Mouse (Mus musculus) intestine, embryonic 15.5 days (tissue): ENCODE results near the gene N4bp1. TPM values are rescaled to one million over a fixed set of nuclear protein-coding genes. Genes with fewer than 3 reads are reported as not detected.

ENCODE experiments used
- ATAC-seq: fragments of 200-750 bp; cut with Nextera tagmentation; 2 replicates; pipeline ENCODE4 v1.8.0; 2017; ENCODE audit warnings: moderate TSS enrichment, moderate library complexity
- H3K27ac ChIP-seq: fragments of 300-500 bp; sonication (generic); 2 replicates; pipeline ENCODE4 v1.5.1; 2015; ENCODE audit warnings: mild to moderate bottlenecking, inconsistent platforms
- H3K27me3 ChIP-seq: fragments of 300-500 bp; sonication (generic); replicated peaks from 2 replicates; pipeline ENCODE4 v1.6.1; 2015; ENCODE audit warnings: inconsistent platforms
- H3K36me3 ChIP-seq: fragments of 300-500 bp; sonication (generic); 2 replicates; pipeline ENCODE4 v1.6.1; 2015; ENCODE audit warnings: inconsistent platforms
- H3K4me1 ChIP-seq: fragments of 300-500 bp; sonication (generic); replicated peaks from 2 replicates; pipeline ENCODE4 v1.6.1; 2015; ENCODE audit warnings: inconsistent platforms
- H3K4me2 ChIP-seq: fragments of 300-500 bp; sonication (generic); replicated peaks from 2 replicates; pipeline ENCODE4 v1.6.1; 2015; ENCODE audit warnings: mild to moderate bottlenecking, inconsistent platforms
- H3K4me3 ChIP-seq: fragments of 300-500 bp; sonication (generic); replicated peaks from 2 replicates; pipeline ENCODE4 v1.5.1; 2015; ENCODE audit warnings: inconsistent platforms
- H3K9ac ChIP-seq: fragments of 300-500 bp; sonication (generic); 2 replicates; pipeline ENCODE4 v1.6.1; 2015; ENCODE audit warnings: inconsistent platforms
- H3K9me3 ChIP-seq: fragments of 300-500 bp; sonication (generic); 2 replicates; pipeline ENCODE4 v1.6.1; 2016; ENCODE audit warnings: inconsistent platforms
- WGBS: fragments of 180-500 bp; shearing (Covaris S2); methylation state at CpG from one replicate; pipeline ENCODE4 v1.1.7; 2015; 5-methylcytosine and 5-hydroxymethylcytosine counted together
- polyA plus RNA-seq: library from polyadenylated mRNA; unstranded; fragments of >200 nt; fragmentation: Nextera tagmentation; extraction: Ambion mirVana; gene quantifications from 2 replicates; pipeline ENCODE4 v1.2.1, GENCODE M21; 2015

The N4bp1 gene
- polyA plus RNA-seq = 8.1 and 8.5 TPM in 2 replicates

GRCm38 (mm10) chr8:86884489-86885463, at the start of gene N4bp1:
Gene N4bp1 (minus strand): TSS chr8:86885258.
- H3K4me1 ChIP-seq = peaks cover 20% of the 10 kb centered on the region
- no peaks in the 10 kb centered on the region for H3K9me3 ChIP-seq
- peak within 1 kb of the TSS; percentile 88 for H3K9ac ChIP-seq
- peak within 1 kb of the TSS; percentile 82 for H3K4me2 ChIP-seq
- H3K4me3 ChIP-seq = peak within 1 kb of the TSS; percentile 99
- H3K27me3 ChIP-seq = no peaks in the 10 kb centered on the region
- WGBS = under 1% methylated on average over 103 of the region's 119 CpGs
- H3K36me3 ChIP-seq = no peaks in the 10 kb centered on the region
- ATAC-seq = peak; percentile 89
- H3K27ac ChIP-seq = peak within 1 kb of the TSS; percentile 93

DNA sequence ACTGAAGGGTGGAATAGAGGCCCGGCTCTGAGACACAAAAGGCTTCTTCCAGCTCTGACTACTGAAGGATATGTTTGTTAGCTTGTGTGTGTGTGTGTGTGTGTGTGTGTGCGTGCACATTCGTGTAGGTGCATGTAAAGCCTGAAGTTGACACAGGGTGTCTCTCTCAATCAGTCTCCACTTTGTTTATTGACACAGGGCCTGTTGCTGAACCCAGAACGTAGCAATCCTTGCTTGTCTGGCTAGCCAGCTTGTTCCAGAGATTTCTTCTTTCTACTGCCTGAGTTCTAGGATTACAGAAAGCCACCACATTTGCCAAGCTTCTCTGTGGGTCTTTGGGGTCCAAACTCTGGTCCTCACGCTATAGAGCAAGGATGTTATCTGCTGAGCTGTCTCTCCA, 49.8 kb upstream of the N4bp1 start:
- Histone ChIP-seq H3K9me3 (no peaks in the 10 kb centered on the region), H3K4me2 (no peak overlapping the region), H3K27me3 (no peaks in the 10 kb centered on the region), H3K36me3 (no peaks in the 10 kb centered on the region), H3K4me3 (no peak overlapping the region), H3K9ac (no peak overlapping the region), H3K27ac (no peak overlapping the region), H3K4me1 (no peaks in the 10 kb centered on the region)
- ATAC-seq = no peak
- 59% methylated on average over 5 of the region's 5 CpGs for WGBS

GRCm38 (mm10) chr8:86934393-86934792, 49.3 kb upstream of the N4bp1 start:
- Histone ChIP-seq H3K27me3 (no peaks in the 10 kb centered on the region), H3K27ac (no peak overlapping the region), H3K9ac (no peak overlapping the region), H3K9me3 (no peaks in the 10 kb centered on the region), H3K4me1 (no peaks in the 10 kb centered on the region), H3K4me2 (no peak overlapping the region), H3K36me3 (no peaks in the 10 kb centered on the region), H3K4me3 (no peak overlapping the region)
- WGBS = 41% methylated on average over 13 of the region's 13 CpGs
- ATAC-seq = no peak

DNA sequence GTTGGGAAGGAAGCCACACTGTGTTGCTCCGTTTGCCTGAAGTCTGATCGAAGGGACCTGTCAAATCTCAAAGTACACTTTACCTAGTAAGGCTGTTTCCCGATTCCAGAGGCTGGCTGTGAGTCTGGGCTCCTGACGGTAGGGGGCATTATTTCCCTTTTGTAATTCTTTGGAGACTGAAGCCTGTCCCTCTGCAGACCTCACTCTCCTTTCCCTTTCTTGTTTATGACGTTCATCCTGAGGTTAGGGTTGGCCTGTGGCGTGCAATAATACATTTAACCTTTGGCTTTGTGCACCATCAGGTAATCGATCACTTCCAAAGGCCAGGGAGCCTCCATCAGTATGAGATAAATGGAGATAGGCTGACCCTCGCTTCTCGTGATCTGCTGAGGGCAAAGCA, 48.8 kb upstream of the N4bp1 start:
- 5% methylated on average over 9 of the region's 9 CpGs for WGBS
- no peak overlapping the region for H3K9ac ChIP-seq
- H3K4me2 ChIP-seq = peak overlapping the region; percentile 34; the same call in 1 of the 2 replicates
- H3K9me3 ChIP-seq = no peaks in the 10 kb centered on the region
- H3K36me3 ChIP-seq = no peaks in the 10 kb centered on the region
- no peak overlapping the region for H3K27ac ChIP-seq
- no peaks in the 10 kb centered on the region for H3K4me1 ChIP-seq
- H3K27me3 ChIP-seq = no peaks in the 10 kb centered on the region
- ATAC-seq = peak; percentile 76
- no peak overlapping the region for H3K4me3 ChIP-seq

- 58% methylated on average over 8 of the region's 8 CpGs for WGBS
- no peak overlapping the region for H3K4me2 ChIP-seq
- no peak for ATAC-seq
- H3K4me3 ChIP-seq = no peak overlapping the region
- no peak overlapping the region for H3K9ac ChIP-seq
- no peak overlapping the region for H3K27ac ChIP-seq
- no peaks in the 10 kb centered on the region for H3K36me3 ChIP-seq
- no peaks in the 10 kb centered on the region; the same call in 1 of the 2 replicates for H3K27me3 ChIP-seq
- H3K9me3 ChIP-seq = no peaks in the 10 kb centered on the region
- H3K4me1 ChIP-seq = peaks cover 2% of the 10 kb centered on the region; the same call in 1 of the 2 replicates
Measured at GRCm38 (mm10) chr8:86926237-86926636, 41.2 kb upstream of the N4bp1 start.

DNA sequence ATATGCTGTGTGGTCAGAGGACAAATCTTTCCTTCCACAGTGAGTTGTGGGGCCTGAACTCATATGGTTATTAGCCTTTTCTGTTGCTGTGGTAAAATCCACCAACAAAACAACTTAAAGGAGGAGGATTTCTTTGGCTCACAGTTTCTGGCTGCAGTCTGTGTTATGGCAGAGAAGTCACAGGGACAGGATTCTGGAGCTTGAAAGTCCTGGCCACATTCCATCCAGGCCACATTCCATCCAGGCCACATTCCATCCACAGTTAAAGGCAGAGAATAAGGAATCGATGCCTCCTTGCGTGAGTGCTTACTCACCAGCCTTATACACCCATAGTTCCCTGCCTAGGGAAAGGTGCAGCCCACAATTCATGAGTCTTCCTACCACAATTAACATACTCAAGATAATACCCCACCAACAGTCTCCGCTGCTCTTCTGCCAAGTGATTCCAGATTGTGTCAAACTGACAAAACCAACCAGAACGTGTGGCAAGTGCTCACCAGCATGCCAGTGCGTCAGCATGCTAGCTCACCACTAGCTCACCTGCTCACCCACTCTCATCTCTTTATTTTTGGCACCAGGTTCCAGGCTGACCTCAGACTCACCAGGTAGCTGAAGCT, 38.3 kb upstream of the N4bp1 start:
- Histone ChIP-seq H3K4me2 (no peak overlapping the region), H3K36me3 (no peaks in the 10 kb centered on the region), H3K9ac (no peak overlapping the region), H3K4me3 (no peak overlapping the region), H3K9me3 (no peaks in the 10 kb centered on the region), H3K27me3 (peaks cover 2% of the 10 kb centered on the region; the same call in 1 of the 2 replicates), H3K4me1 (peaks cover 11% of the 10 kb centered on the region), H3K27ac (no peak overlapping the region)
- WGBS = 70% methylated on average over 5 of the region's 5 CpGs
- ATAC-seq = no peak

DNA sequence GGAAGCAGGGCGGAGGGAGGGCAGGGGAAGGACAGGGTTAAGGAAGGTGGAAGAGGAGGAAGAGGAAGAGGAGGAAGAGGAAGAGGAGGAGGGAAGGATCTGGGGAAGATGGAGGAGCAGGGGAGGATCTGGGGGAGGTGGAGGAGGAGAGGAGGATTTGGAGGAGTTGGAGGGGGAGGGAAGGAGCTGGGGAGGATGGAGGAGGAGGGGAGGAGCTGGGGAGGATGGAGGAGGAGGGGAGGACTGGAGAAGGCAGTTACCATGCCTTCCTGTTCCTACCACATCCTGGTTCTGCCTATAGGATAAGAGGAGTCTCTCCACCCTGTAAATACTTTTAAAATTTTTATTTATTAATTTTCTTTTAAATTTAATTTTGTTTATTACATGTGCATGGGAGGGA, 37.6 kb upstream of the N4bp1 start:
- H3K36me3 ChIP-seq = no peaks in the 10 kb centered on the region
- H3K4me1 ChIP-seq = peaks cover 11% of the 10 kb centered on the region
- no peak overlapping the region for H3K27ac ChIP-seq
- no peak overlapping the region for H3K9ac ChIP-seq
- peaks cover 2% of the 10 kb centered on the region; the same call in 1 of the 2 replicates for H3K27me3 ChIP-seq
- no peaks in the 10 kb centered on the region for H3K9me3 ChIP-seq
- WGBS = 77% methylated on average over 1 of the region's 1 CpGs
- no peak for ATAC-seq
- H3K4me3 ChIP-seq = no peak overlapping the region
- no peak overlapping the region for H3K4me2 ChIP-seq

DNA sequence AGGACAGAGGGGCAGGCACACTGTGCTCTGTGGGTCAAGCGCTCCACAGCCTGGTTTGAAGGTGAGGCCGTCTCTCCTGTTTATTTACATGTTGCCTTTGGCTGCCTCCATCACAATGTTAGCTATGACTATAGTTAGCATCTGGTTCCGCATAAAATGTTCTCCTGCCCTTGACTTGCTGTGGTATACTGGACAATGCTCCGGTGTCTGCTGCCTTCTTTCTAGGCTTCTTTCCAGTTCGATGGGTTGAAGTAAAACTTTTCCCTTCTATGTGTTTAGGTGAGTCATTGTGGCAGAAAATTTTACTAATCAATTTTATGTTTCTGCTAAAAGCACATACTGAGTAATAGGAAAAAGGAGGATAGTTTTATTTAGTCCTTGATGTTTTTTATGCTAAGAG, 37.1 kb upstream of the N4bp1 start:
- WGBS = 71% methylated on average over 5 of the region's 5 CpGs

GRCm38 (mm10) chr8:86920996-86921395, 35.9 kb upstream of the N4bp1 start:
- ATAC-seq = no peak
- Histone ChIP-seq H3K4me2 (no peak overlapping the region), H3K27ac (no peak overlapping the region), H3K4me3 (no peak overlapping the region), H3K36me3 (no peaks in the 10 kb centered on the region), H3K4me1 (peaks cover 11% of the 10 kb centered on the region), H3K9ac (no peak overlapping the region), H3K9me3 (no peaks in the 10 kb centered on the region), H3K27me3 (0 out of 2 replicates have a peak, but pooled peaks cover 2% of the 10 kb centered on the region)
- 38% methylated on average over 5 of the region's 5 CpGs for WGBS

More for the DNA sequence above, 37.1 kb upstream of the N4bp1 start:
- Histone ChIP-seq H3K4me3 (no peak overlapping the region), H3K36me3 (no peaks in the 10 kb centered on the region), H3K9ac (no peak overlapping the region), H3K4me2 (no peak overlapping the region), H3K27me3 (peaks cover 2% of the 10 kb centered on the region; the same call in 1 of the 2 replicates), H3K27ac (no peak overlapping the region), H3K4me1 (peaks cover 11% of the 10 kb centered on the region), H3K9me3 (no peaks in the 10 kb centered on the region)
- ATAC-seq = no peak

DNA sequence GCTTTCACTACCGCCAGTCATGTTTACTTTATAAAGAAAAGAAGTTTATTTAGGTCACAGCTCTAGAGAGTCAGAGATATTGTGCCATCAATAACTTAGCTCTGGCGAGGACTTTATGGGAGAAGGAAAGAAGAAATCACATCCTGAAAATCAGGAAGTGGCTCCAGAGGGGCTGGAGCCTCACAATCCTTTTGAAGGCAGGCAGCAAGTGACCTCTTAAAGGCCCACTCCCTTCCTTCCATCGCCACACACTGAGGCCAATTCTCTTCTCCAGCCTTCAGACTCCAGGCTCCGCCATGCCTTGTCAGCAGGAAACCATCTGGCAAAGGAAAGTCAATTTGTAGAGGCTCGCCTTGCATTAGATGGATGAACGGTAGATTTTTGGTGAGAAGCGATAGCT, 35.4 kb upstream of the N4bp1 start:
- no peak overlapping the region for H3K27ac ChIP-seq
- peaks cover 11% of the 10 kb centered on the region for H3K4me1 ChIP-seq
- H3K27me3 ChIP-seq = 0 out of 2 replicates have a peak, but pooled peaks cover 2% of the 10 kb centered on the region
- H3K4me2 ChIP-seq = no peak overlapping the region
- H3K4me3 ChIP-seq = no peak overlapping the region
- ATAC-seq = peak; percentile 16; the same call in 1 of the 2 replicates
- no peak overlapping the region for H3K9ac ChIP-seq
- no peaks in the 10 kb centered on the region for H3K36me3 ChIP-seq
- WGBS = 20% methylated on average over 7 of the region's 7 CpGs
- no peaks in the 10 kb centered on the region for H3K9me3 ChIP-seq

DNA sequence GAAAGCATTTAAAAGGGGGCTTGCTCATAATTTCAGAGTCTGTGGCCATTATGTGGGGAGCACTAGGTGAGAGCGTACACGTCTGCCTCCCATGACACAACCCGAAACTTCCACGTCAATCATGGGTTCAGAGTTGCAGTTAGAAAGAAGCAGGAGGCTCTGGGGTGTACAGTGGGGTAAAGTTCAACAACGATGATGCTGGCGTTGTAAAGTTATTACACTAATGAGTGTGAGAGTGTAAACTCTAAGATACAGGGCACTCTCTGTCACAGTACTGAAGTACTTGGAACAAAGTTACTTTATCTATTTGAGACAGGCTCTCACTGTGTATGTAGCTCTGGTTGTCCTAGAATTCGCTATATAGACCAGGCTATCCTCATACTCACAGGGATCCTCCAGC, 35.0 kb upstream of the N4bp1 start:
- no peaks in the 10 kb centered on the region for H3K36me3 ChIP-seq
- H3K4me2 ChIP-seq = no peak overlapping the region
- peaks cover 11% of the 10 kb centered on the region for H3K4me1 ChIP-seq
- no peak overlapping the region for H3K9ac ChIP-seq
- 67% methylated on average over 7 of the region's 7 CpGs for WGBS
- no peak overlapping the region for H3K4me3 ChIP-seq
- H3K27me3 ChIP-seq = 0 out of 2 replicates have a peak, but pooled peaks cover 2% of the 10 kb centered on the region
- H3K9me3 ChIP-seq = no peaks in the 10 kb centered on the region
- no peak overlapping the region for H3K27ac ChIP-seq
- ATAC-seq = peak; percentile 72

DNA sequence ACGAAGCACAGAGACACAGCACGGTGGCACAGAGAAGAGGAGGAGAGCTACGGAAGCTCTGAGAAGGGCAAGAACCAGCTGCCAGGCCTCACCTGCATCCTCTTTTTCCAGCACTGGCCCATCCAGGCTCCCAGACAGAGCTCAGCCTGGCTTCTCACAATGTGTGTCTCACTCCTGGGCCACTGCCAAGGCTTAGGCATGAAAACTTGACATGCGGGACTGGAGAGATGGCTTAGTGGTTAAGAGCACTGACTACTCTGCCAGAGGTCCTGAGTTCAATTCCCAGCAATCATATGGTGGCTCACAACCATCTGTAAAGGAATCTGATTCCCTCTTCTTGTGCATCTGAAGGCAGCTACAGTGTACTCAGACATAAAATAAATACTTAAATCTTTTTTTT, 34.2 kb upstream of the N4bp1 start:
- no peak overlapping the region for H3K27ac ChIP-seq
- ATAC-seq = no peak
- H3K4me3 ChIP-seq = no peak overlapping the region
- no peaks in the 10 kb centered on the region for H3K36me3 ChIP-seq
- H3K9me3 ChIP-seq = no peaks in the 10 kb centered on the region
- H3K27me3 ChIP-seq = 0 out of 2 replicates have a peak, but pooled peaks cover 2% of the 10 kb centered on the region
- H3K4me2 ChIP-seq = no peak overlapping the region
- 53% methylated on average over 4 of the region's 4 CpGs for WGBS
- no peak overlapping the region for H3K9ac ChIP-seq
- H3K4me1 ChIP-seq = peaks cover 11% of the 10 kb centered on the region
